Mouse (Mus musculus) E14TG2a.4 (cell line): ENCODE measurements around the gene Ankzf1.

Experiments used
- H3K27me3 ChIP-seq: 2 replicates; pipeline ENCODE4 v1.6.1; 2014; ENCODE audit warnings: low read length, control low read depth; ENCODE audit not compliant: insufficient read depth
- H3K36me3 ChIP-seq: 2 replicates; pipeline ENCODE4 v1.6.1; 2014; ENCODE audit warnings: low read length, control low read depth; ENCODE audit not compliant: insufficient read depth
- H3K4me1 ChIP-seq: replicated peaks from 2 replicates; pipeline ENCODE4 v1.6.1; 2014; ENCODE audit warnings: low read depth, low read length, control low read depth
- H3K4me3 ChIP-seq: replicated peaks from 2 replicates; pipeline ENCODE4 v1.5.1; 2014; ENCODE audit warnings: mild to moderate bottlenecking, low read length
- H3K9me3 ChIP-seq: 2 replicates; pipeline ENCODE4 v1.6.1; 2014; ENCODE audit warnings: low read length, control low read depth
- CTCF ChIP-seq: conservative IDR thresholded peaks from 2 replicates; pipeline ENCODE4 v1.5.1; 2014; ENCODE audit warnings: low read length
- NANOG ChIP-seq: IDR thresholded peaks from 2 replicates; pipeline ENCODE4 v1.6.1; 2014; ENCODE audit warnings: borderline replicate concordance, low read length, mixed read lengths
- POU5F1 ChIP-seq: IDR thresholded peaks from 2 replicates; pipeline ENCODE4 v1.6.1; 2014; ENCODE audit warnings: low read length, borderline replicate concordance

Ankzf1 gene

GRCm38 (mm10) chr1:75159540-75160255, 32.3 kb upstream of the Ankzf1 start:
- Histone ChIP-seq H3K27me3 (no peaks in the 10 kb centered on the region), H3K9me3 (no peaks in the 10 kb centered on the region), H3K4me3 (no peak overlapping the region), H3K4me1 (no peaks in the 10 kb centered on the region), H3K36me3 (no peaks in the 10 kb centered on the region)
- TF ChIP-seq CTCF (no peak), NANOG (no peak), POU5F1 (no peak)

GRCm38 (mm10) chr1:75160256-75160617, 31.7 kb upstream of the Ankzf1 start:
- TF ChIP-seq CTCF: no peak
- no peak for TF ChIP-seq NANOG
- no peak for TF ChIP-seq POU5F1
- no peaks in the 10 kb centered on the region for H3K27me3 ChIP-seq
- H3K9me3 ChIP-seq: no peaks in the 10 kb centered on the region
- H3K4me3 ChIP-seq: no peak overlapping the region
- no peaks in the 10 kb centered on the region for H3K36me3 ChIP-seq
- no peaks in the 10 kb centered on the region for H3K4me1 ChIP-seq

- Histone ChIP-seq H3K27me3 (no peaks in the 10 kb centered on the region), H3K9me3 (no peaks in the 10 kb centered on the region), H3K4me3 (peak overlapping the region; percentile 90), H3K36me3 (peaks cover 35% of the 10 kb centered on the region), H3K4me1 (peaks cover 19% of the 10 kb centered on the region)
- TF ChIP-seq NANOG: no peak
- TF ChIP-seq CTCF: no peak
- no peak for TF ChIP-seq POU5F1
Measured at GRCm38 (mm10) chr1:75168093-75168471, 23.9 kb upstream of the Ankzf1 start.

- TF ChIP-seq POU5F1 (no peak), CTCF (no peak), NANOG (no peak)
- Histone ChIP-seq H3K9me3 (no peaks in the 10 kb centered on the region), H3K4me3 (peak within 1 kb of the TSS; percentile 90), H3K4me1 (peaks cover 19% of the 10 kb centered on the region), H3K27me3 (no peaks in the 10 kb centered on the region), H3K36me3 (peaks cover 42% of the 10 kb centered on the region)
Measured at GRCm38 (mm10) chr1:75168472-75169464, 23.2 kb upstream of the Ankzf1 start, which contains the start of gene Zfand2b. TSS of gene Zfand2b (plus strand) at chr1:75168646.

GRCm38 (mm10) chr1:75179334-75180104, 12.4 kb upstream of the Ankzf1 start:
- Histone ChIP-seq H3K4me1 (peaks cover 36% of the 10 kb centered on the region), H3K4me3 (peak overlapping the region; percentile 90), H3K9me3 (no peaks in the 10 kb centered on the region), H3K36me3 (peaks cover 66% of the 10 kb centered on the region), H3K27me3 (no peaks in the 10 kb centered on the region)
- no peak for TF ChIP-seq CTCF
- no peak for TF ChIP-seq POU5F1
- TF ChIP-seq NANOG: no peak

GRCm38 (mm10) chr1:75180105-75180590, 11.8 kb upstream of the Ankzf1 start, which contains the start of gene Abcb6:
TSS of gene Abcb6 (minus strand) at chr1:75180392.
- Histone ChIP-seq H3K36me3 (peaks cover 67% of the 10 kb centered on the region), H3K9me3 (no peaks in the 10 kb centered on the region), H3K27me3 (no peaks in the 10 kb centered on the region), H3K4me3 (peak within 1 kb of the TSS; percentile 90), H3K4me1 (peaks cover 41% of the 10 kb centered on the region)
- TF ChIP-seq NANOG: no peak
- no peak; the same call in 1 of the 2 replicates for TF ChIP-seq CTCF
- no peak for TF ChIP-seq POU5F1

- H3K36me3 ChIP-seq: peaks cover 67% of the 10 kb centered on the region
- no peaks in the 10 kb centered on the region for H3K9me3 ChIP-seq
Measured at GRCm38 (mm10) chr1:75180741-75181140, 11.2 kb upstream of the Ankzf1 start.

GRCm38 (mm10) chr1:75181377-75181870, 10.5 kb upstream of the Ankzf1 start:
- Histone ChIP-seq H3K36me3 (peaks cover 67% of the 10 kb centered on the region), H3K4me3 (no peak overlapping the region), H3K9me3 (no peaks in the 10 kb centered on the region), H3K27me3 (no peaks in the 10 kb centered on the region), H3K4me1 (peaks cover 54% of the 10 kb centered on the region)
- no peak for TF ChIP-seq POU5F1
- no peak for TF ChIP-seq NANOG
- TF ChIP-seq CTCF: no peak

More at GRCm38 (mm10) chr1:75180741-75181140, 11.2 kb upstream of the Ankzf1 start:
- H3K4me1 ChIP-seq: peaks cover 47% of the 10 kb centered on the region
- H3K4me3 ChIP-seq: no peak overlapping the region
- TF ChIP-seq POU5F1: no peak
- TF ChIP-seq CTCF: no peak
- TF ChIP-seq NANOG: no peak
- H3K27me3 ChIP-seq: no peaks in the 10 kb centered on the region
